Mouse (Mus musculus) liver, postnatal 0 days (tissue): ENCODE data around the gene Pde7b.

Experiments
- CTCF ChIP-seq: sonication (generic); IDR thresholded peaks from 2 replicates; pipeline ENCODE4 v1.5.1; 2016; ENCODE audit warnings: antibody characterized with exemption, low read depth
- EP300 ChIP-seq: IDR thresholded peaks from 2 replicates; pipeline ENCODE4 v1.6.1; 2016; ENCODE audit warnings: antibody characterized with exemption, low read depth, mild to moderate bottlenecking

DNA sequence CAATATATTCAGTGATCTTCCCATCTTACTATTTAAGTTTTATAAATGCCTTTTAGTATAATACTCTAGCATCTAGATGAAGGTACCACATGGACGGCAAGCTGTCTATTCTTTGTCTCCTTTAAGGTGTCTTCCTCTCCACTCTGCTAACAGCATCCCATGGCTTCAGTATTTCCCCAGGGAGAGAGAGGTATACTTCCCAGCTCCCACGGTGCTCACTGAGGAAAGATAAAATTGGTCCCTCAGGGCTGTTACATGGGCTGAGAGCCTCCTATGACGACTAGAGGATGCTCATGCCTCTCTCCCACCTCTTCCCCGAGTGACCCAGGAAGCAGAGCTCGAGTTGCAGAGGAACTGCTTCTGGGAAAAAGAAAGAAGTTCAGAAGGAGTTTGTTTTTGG is 130.9 kb downstream of the Pde7b start:
- no peak for TF ChIP-seq CTCF
- no peak for TF ChIP-seq EP300
